ENCODE assay signal across 9 mouse cellular contexts in genomic region chr7:100591522-100591852, GRCm38 (mm10). TPM values are rescaled to one million over a fixed set of nuclear protein-coding genes. Genes with fewer than 3 reads are reported as not detected.
DNase-seq lines count a peak whose midpoint lies in the region; ATAC-seq and TF ChIP-seq lines count a peak whose summit lies in the region.
"Had no signal": no experiment of that assay in that cellular context is flagged by ENCODE, and none has a peak within 500 bp of the region (broad histone marks: within the 10 kb centered on the region; RNA-seq: fewer than 3 reads in every experiment).

No protein-coding gene starts in this region.

- no peaks in the 10 kb centered on the region for H3K4me1 ChIP-seq in kidney, embryonic 14.5 days (ENCODE audit: control insufficient read depth, insufficient read depth, low read length)
- H3K4me1 ChIP-seq in cortical plate, adult 2 months (ENCODE audit: control insufficient read depth, insufficient read depth, low read length) = no peaks in the 10 kb centered on the region
- 0 out of 2 replicates have a peak, but pooled peaks cover 3% of the 10 kb centered on the region for H3K4me1 ChIP-seq in hindbrain, embryonic 15.5 days (replicated peaks)
- peaks cover 3% of the 10 kb centered on the region; the same call in 1 of the 2 replicates for H3K4me1 ChIP-seq in midbrain, embryonic 14.5 days (ENCODE audit: control insufficient read depth, insufficient read depth, low read length)

- H3K4me2 ChIP-seq in kidney, embryonic 14.5 days (replicated peaks; ENCODE audit: low read depth, low read length) = peak overlapping the region; percentile 51
- H3K4me2 ChIP-seq in hindbrain, embryonic 15.5 days = peak overlapping the region; percentile 64
- peak overlapping the region; percentile 52 for H3K4me2 ChIP-seq in midbrain, embryonic 14.5 days (ENCODE audit: low read length)

- no peaks in the 10 kb centered on the region for H3K27me3 ChIP-seq in kidney, embryonic 14.5 days (ENCODE audit: control insufficient read depth, insufficient read depth, low read length)
- no peaks in the 10 kb centered on the region for H3K27me3 ChIP-seq in hindbrain, embryonic 15.5 days
- H3K27me3 ChIP-seq in midbrain, embryonic 14.5 days (ENCODE audit: control insufficient read depth, insufficient read depth, low read length) = no peaks in the 10 kb centered on the region
- H3K27me3 ChIP-seq: Patski had no signal

- H3K9ac ChIP-seq in kidney, embryonic 14.5 days (ENCODE audit: low read depth, low read length) = peak overlapping the region; percentile 63
- peak overlapping the region; percentile 67; the same call in 1 of the 2 replicates for H3K9ac ChIP-seq in hindbrain, embryonic 15.5 days
- H3K9ac ChIP-seq in midbrain, embryonic 14.5 days (replicated peaks; ENCODE audit: low read length) = peak overlapping the region; percentile 32; the same call in 1 of the 2 replicates

- WGBS in kidney, embryonic 14.5 days = 3% methylated on average over 2 of the region's 2 CpGs
- WGBS in hindbrain, embryonic 15.5 days = 5% methylated on average over 2 of the region's 2 CpGs
- 8% methylated on average over 2 of the region's 2 CpGs for WGBS in midbrain, embryonic 14.5 days

- no peak overlapping the region; the same call in 1 of the 2 replicates for H3K27ac ChIP-seq in kidney, embryonic 14.5 days (ENCODE audit: low read depth, low read length)
- H3K27ac ChIP-seq in cortical plate, adult 2 months (ENCODE audit: insufficient read depth, low read length) = peak overlapping the region; percentile 75
- peak overlapping the region; percentile 88 for H3K27ac ChIP-seq in hindbrain, embryonic 15.5 days (replicated peaks)
- peak overlapping the region; percentile 87 for H3K27ac ChIP-seq in midbrain, embryonic 14.5 days (replicated peaks; ENCODE audit: low read depth, low read length)

- TF ChIP-seq CTCF in cortical plate, adult 2 months (IDR thresholded peaks at IDR 0.05; ENCODE audit: extremely low read depth, insufficient read depth, low read length) = no peak

- no peak for DNase-seq in kidney, postnatal 25 days
- no peak for DNase-seq in midbrain, embryonic 14.5 days
- DNase-seq in adrenal gland, adult 8-10 months = no peak
- DNase-seq in layer of hippocampus, adult 9-10 months (ENCODE audit: low spot score) = no peak
- no peak for DNase-seq in right cerebral cortex, postnatal 4 days

- no peaks in the 10 kb centered on the region for H3K9me3 ChIP-seq in kidney, embryonic 14.5 days (ENCODE audit: control insufficient read depth, low read length)
- H3K9me3 ChIP-seq in hindbrain, embryonic 15.5 days = no peaks in the 10 kb centered on the region
- H3K9me3 ChIP-seq in midbrain, embryonic 14.5 days (ENCODE audit: control insufficient read depth, low read length) = no peaks in the 10 kb centered on the region

- peak; percentile 17; the same call in 1 of the 2 replicates for ATAC-seq in kidney, embryonic 14.5 days (ENCODE audit: low FRiP score, low TSS enrichment)
- peak; percentile 28; the same call in 1 of the 2 replicates for ATAC-seq in hindbrain, embryonic 15.5 days (ENCODE audit: low FRiP score, low read depth)
- ATAC-seq in midbrain, embryonic 14.5 days (ENCODE audit: low FRiP score, low TSS enrichment) = no peak

- TF ChIP-seq POLR2A in cortical plate, adult 2 months (IDR thresholded peaks at IDR 0.05; ENCODE audit: extremely low read depth, insufficient read depth, low read length) = no peak

- no peaks in the 10 kb centered on the region for H3K36me3 ChIP-seq in kidney, embryonic 14.5 days (ENCODE audit: control insufficient read depth, insufficient read depth, low read length)
- no peaks in the 10 kb centered on the region for H3K36me3 ChIP-seq in hindbrain, embryonic 15.5 days
- no peaks in the 10 kb centered on the region for H3K36me3 ChIP-seq in midbrain, embryonic 14.5 days (ENCODE audit: control insufficient read depth, insufficient read depth, low read length)

- H3K4me3 ChIP-seq in kidney, embryonic 14.5 days (ENCODE audit: low read length) = peak overlapping the region; percentile 55
- peak overlapping the region; percentile 59 for H3K4me3 ChIP-seq in cortical plate, adult 2 months (ENCODE audit: insufficient read depth, low read length)
- H3K4me3 ChIP-seq in hindbrain, embryonic 15.5 days = peak overlapping the region; percentile 46
- peak overlapping the region; percentile 35 for H3K4me3 ChIP-seq in midbrain, embryonic 14.5 days (replicated peaks; ENCODE audit: low read depth, low read length)

RNA-seq across cellular contexts. Expression of gene Rab6a, which starts 15.7 kb away (rescaled TPM):
- polyA plus RNA-seq in kidney, embryonic 14.5 days (2014; fragmentation: Nextera tagmentation; extraction: Ambion mirVana) = 100 and 120 TPM in 2 replicates
- 319 and 331 TPM in 2 replicates for polyA plus RNA-seq in cortical plate, adult 2 months (2012; rRNA removed)
- 274 and 283 TPM in 2 replicates for polyA plus RNA-seq in hindbrain, embryonic 15.5 days (2015; fragmentation: Nextera tagmentation; extraction: Ambion mirVana)
- polyA plus RNA-seq in midbrain, embryonic 14.5 days (2014; fragmentation: Nextera tagmentation; extraction: Ambion mirVana) = 272 and 300 TPM in 2 replicates
- 10 to 100 TPM; 64.3 to 76.2 (median 70.9) TPM for total RNA-seq in adrenal gland, adult 8-10 months (2022)

RNA-seq across cellular contexts. Expression of gene Mrpl48, which starts 16.6 kb away (rescaled TPM):
- polyA plus RNA-seq in kidney, embryonic 14.5 days (2014; fragmentation: Nextera tagmentation; extraction: Ambion mirVana) = 91.3 and 95.4 TPM in 2 replicates
- 82.6 and 84.8 TPM in 2 replicates for polyA plus RNA-seq in cortical plate, adult 2 months (2012; rRNA removed)
- 81.4 and 83.6 TPM in 2 replicates for polyA plus RNA-seq in hindbrain, embryonic 15.5 days (2015; fragmentation: Nextera tagmentation; extraction: Ambion mirVana)
- 91.3 and 95.9 TPM in 2 replicates for polyA plus RNA-seq in midbrain, embryonic 14.5 days (2014; fragmentation: Nextera tagmentation; extraction: Ambion mirVana)
- total RNA-seq in adrenal gland, adult 8-10 months (2022) = 10 to 100 TPM; 51.9 to 63.8 (median 57.9) TPM

RNA-seq across cellular contexts. Expression of gene Coa4, which starts 54.6 kb away (rescaled TPM):
- polyA plus RNA-seq in kidney, embryonic 14.5 days (2014; fragmentation: Nextera tagmentation; extraction: Ambion mirVana) = 23.8 and 27.1 TPM in 2 replicates
- 7.3 and 8.3 TPM in 2 replicates for polyA plus RNA-seq in cortical plate, adult 2 months (2012; rRNA removed)
- polyA plus RNA-seq in hindbrain, embryonic 15.5 days (2015; fragmentation: Nextera tagmentation; extraction: Ambion mirVana) = 15.8 and 17.8 TPM in 2 replicates
- polyA plus RNA-seq in midbrain, embryonic 14.5 days (2014; fragmentation: Nextera tagmentation; extraction: Ambion mirVana) = 16.5 and 16.6 TPM in 2 replicates
- total RNA-seq in adrenal gland, adult 8-10 months (2022) = 10 to 100 TPM in 3 of 4 experiments, 1 to 10 TPM in 1; 8.1 to 14.5 (median 11.3) TPM
